Mouse (Mus musculus): ENCODE measurements around the gene Cdkal1. TPM values are rescaled to one million over a fixed set of nuclear protein-coding genes. Genes with fewer than 3 reads are reported as not detected.

The Cdkal1 gene
- polyA plus RNA-seq, 1 experiment = 6.5 TPM

- Histone ChIP-seq H3K27ac (ENCODE audit: insufficient read depth, low read length) (no peak overlapping the region), H3K4me1 (ENCODE audit: control insufficient read depth, insufficient read depth, low read length) (no peaks in the 10 kb centered on the region), H3K4me3 (ENCODE audit: insufficient read depth, low read length) (no peak overlapping the region)
- no peak for TF ChIP-seq CTCF (IDR thresholded peaks at IDR 0.05; ENCODE audit: extremely low read depth, insufficient read depth, low read length)
- TF ChIP-seq POLR2A (IDR thresholded peaks at IDR 0.05; ENCODE audit: extremely low read depth, insufficient read depth, low read length) = no peak
These were observed 77.3 kb downstream of the Cdkal1 start for GRCm38 (mm10) chr13:29778124-29778523.

DNA sequence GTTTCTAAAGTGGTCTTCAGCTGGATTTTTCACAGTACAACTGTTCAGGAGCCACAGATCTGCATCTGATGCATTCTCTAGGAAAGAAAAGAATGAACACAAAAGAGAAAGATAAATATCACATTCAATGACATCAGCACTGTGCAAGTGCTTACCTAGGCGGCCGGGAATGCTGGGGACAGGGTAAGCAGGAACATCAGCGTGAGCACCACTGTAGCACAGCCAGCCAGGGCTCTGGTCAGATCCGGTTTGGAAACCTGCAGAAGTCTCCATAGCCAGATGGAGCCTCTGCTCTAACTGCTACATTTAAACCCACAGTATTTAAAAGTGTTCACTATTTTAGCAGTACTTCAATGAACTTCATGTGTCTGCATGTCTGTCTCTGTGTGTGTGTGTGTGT is 78.2 kb downstream of the Cdkal1 start:
- Histone ChIP-seq H3K4me3 (ENCODE audit: insufficient read depth, low read length) (no peak overlapping the region), H3K4me1 (ENCODE audit: control insufficient read depth, insufficient read depth, low read length) (no peaks in the 10 kb centered on the region), H3K27ac (ENCODE audit: insufficient read depth, low read length) (no peak overlapping the region)
- TF ChIP-seq CTCF (IDR thresholded peaks at IDR 0.05; ENCODE audit: extremely low read depth, insufficient read depth, low read length) (no peak), POLR2A (IDR thresholded peaks at IDR 0.05; ENCODE audit: extremely low read depth, insufficient read depth, low read length) (no peak)

DNA sequence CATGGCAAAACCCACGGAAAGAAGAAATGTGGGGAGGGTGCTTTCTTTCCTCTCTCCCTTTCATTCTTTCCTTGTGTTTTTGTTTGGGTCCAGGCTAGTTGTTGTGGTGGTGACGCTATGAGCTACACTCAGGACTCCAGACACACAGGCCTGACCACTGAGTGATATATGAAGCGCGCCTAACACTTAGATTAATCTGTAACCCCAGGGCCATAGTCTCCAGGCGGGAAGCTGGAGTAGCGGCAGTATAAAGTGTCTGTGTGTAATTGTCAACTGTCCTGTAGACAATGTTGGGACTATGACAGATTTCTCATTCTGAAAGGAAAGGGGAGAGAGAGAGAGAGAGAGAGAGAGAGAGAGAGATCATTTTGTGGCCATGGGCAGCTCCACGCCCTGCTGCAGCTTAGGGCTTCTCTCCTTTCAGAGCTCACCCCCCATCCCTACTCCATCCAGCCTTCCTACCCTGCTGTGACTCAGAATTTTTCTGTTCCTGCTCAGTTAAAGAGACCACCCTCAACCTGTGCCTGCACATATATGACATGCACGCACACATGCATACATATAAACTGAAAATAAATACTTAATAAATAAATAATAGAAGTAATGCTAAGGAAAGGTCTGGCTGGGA is 79.8 kb downstream of the Cdkal1 start:
- H3K4me1 ChIP-seq (ENCODE audit: control insufficient read depth, insufficient read depth, low read length) = no peaks in the 10 kb centered on the region
- TF ChIP-seq CTCF (IDR thresholded peaks at IDR 0.05; ENCODE audit: extremely low read depth, insufficient read depth, low read length) (no peak), POLR2A (IDR thresholded peaks at IDR 0.05; ENCODE audit: extremely low read depth, insufficient read depth, low read length) (no peak)
- no peak overlapping the region for H3K27ac ChIP-seq (ENCODE audit: insufficient read depth, low read length)

DNA sequence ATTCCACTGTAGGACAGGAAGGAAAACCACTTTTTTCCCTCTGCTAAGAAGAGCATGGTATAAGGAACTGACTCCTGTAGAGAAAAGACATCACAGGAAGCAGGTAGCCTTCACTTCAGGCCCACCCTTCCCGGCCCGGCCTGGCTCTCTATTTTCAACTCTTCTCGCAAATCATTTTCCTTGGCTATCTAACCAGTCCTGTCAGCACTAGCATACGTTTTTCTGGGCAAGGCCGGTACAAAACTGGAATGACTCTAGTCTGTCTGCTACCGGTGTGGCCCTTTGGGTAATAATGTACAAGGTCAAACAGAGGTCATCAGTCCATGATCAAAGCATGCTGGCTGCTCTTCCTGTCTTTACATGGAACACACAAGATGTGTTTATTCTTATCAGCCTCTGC is 81.9 kb downstream of the Cdkal1 start:
- TF ChIP-seq CTCF (IDR thresholded peaks at IDR 0.05; ENCODE audit: extremely low read depth, insufficient read depth, low read length) = no peak
- TF ChIP-seq POLR2A (IDR thresholded peaks at IDR 0.05; ENCODE audit: extremely low read depth, insufficient read depth, low read length) = no peak
- no peak overlapping the region for H3K4me3 ChIP-seq (ENCODE audit: insufficient read depth, low read length)
- peaks cover 4% of the 10 kb centered on the region; the same call in 1 of the 2 replicates for H3K4me1 ChIP-seq (ENCODE audit: control insufficient read depth, insufficient read depth, low read length)
- no peak overlapping the region for H3K27ac ChIP-seq (ENCODE audit: insufficient read depth, low read length)

More for the DNA sequence above, 79.8 kb downstream of the Cdkal1 start:
- no peak overlapping the region for H3K4me3 ChIP-seq (ENCODE audit: insufficient read depth, low read length)

- Histone ChIP-seq H3K4me1 (ENCODE audit: control insufficient read depth, insufficient read depth, low read length) (peaks cover 4% of the 10 kb centered on the region; the same call in 1 of the 2 replicates), H3K4me3 (ENCODE audit: insufficient read depth, low read length) (no peak overlapping the region), H3K27ac (ENCODE audit: insufficient read depth, low read length) (no peak overlapping the region)
- TF ChIP-seq POLR2A (IDR thresholded peaks at IDR 0.05; ENCODE audit: extremely low read depth, insufficient read depth, low read length) = no peak
- TF ChIP-seq CTCF (IDR thresholded peaks at IDR 0.05; ENCODE audit: extremely low read depth, insufficient read depth, low read length) = no peak
These were observed 82.5 kb downstream of the Cdkal1 start for GRCm38 (mm10) chr13:29772970-29773369.

DNA sequence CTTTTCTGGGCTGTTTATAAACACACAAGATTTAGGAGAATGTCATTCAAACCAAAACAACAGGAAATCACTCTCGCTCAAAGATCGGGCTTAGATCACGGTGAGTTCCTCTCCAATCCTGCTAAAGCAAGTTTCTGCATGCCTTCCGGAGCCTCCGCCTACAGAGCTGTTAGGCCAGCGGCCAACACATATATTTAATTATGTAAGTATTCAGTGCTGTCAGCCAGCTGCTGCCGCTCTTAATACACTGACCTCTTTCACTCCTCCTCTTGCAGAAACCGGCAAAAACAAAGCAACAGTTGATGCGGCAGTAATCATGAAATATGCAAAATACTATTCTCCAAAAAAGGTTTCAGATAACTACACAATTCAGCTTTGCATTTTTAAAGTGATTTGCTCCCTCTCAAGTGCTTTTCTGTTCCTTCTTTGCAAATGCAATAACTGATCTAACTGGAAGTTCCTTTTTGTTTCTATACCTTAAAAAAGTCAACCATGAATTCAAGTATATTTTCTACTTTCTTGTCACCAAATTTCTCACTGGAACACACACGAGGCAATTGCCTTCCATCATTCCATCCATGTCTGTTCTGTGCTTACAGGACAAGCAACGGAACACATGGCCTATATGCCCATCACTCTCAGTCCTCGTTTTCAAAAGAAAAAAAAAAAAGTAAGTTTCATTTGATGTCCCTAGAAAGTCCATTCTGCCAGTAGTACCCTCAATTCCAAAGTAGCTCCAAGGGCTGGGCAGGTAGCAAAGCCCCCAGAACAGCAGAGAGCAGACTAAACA is 85.6 kb downstream of the Cdkal1 start:
- no peak overlapping the region for H3K4me3 ChIP-seq (ENCODE audit: insufficient read depth, low read length)
- H3K4me1 ChIP-seq (ENCODE audit: control insufficient read depth, insufficient read depth, low read length) = peaks cover 4% of the 10 kb centered on the region; the same call in 1 of the 2 replicates
- TF ChIP-seq CTCF (IDR thresholded peaks at IDR 0.05; ENCODE audit: extremely low read depth, insufficient read depth, low read length) = no peak
- TF ChIP-seq POLR2A (IDR thresholded peaks at IDR 0.05; ENCODE audit: extremely low read depth, insufficient read depth, low read length) = no peak
- H3K27ac ChIP-seq (ENCODE audit: insufficient read depth, low read length) = no peak overlapping the region

- H3K4me1 ChIP-seq (ENCODE audit: control insufficient read depth, insufficient read depth, low read length) = peaks cover 4% of the 10 kb centered on the region; the same call in 1 of the 2 replicates
- TF ChIP-seq POLR2A (IDR thresholded peaks at IDR 0.05; ENCODE audit: extremely low read depth, insufficient read depth, low read length) (no peak), CTCF (IDR thresholded peaks at IDR 0.05; ENCODE audit: extremely low read depth, insufficient read depth, low read length) (no peak)
- H3K4me3 ChIP-seq (ENCODE audit: insufficient read depth, low read length) = no peak overlapping the region
- no peak overlapping the region for H3K27ac ChIP-seq (ENCODE audit: insufficient read depth, low read length)
These were observed 87.4 kb downstream of the Cdkal1 start for GRCm38 (mm10) chr13:29768104-29768503.

DNA sequence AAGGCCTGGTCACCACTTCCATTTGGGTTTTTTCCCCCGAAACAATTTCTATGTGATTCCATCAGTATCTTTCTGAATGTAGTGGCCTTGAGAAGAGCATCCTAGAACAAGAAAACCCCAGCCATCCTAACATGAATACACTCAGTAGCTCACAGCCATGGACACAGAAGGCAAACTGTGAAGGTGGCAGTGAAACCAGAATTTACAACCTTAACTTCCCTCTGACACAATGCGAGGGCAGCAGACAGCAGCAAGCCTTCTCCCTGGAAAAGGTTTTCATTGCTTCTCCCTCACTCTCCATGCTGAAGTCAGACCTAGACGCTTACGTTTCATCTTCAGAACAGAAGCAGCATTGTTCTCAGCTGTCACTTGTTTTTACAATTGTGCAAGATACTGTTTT is 87.9 kb downstream of the Cdkal1 start:
- Histone ChIP-seq H3K4me1 (ENCODE audit: control insufficient read depth, insufficient read depth, low read length) (peaks cover 4% of the 10 kb centered on the region; the same call in 1 of the 2 replicates), H3K4me3 (ENCODE audit: insufficient read depth, low read length) (no peak overlapping the region), H3K27ac (ENCODE audit: insufficient read depth, low read length) (no peak overlapping the region)
- TF ChIP-seq POLR2A (IDR thresholded peaks at IDR 0.05; ENCODE audit: extremely low read depth, insufficient read depth, low read length) = no peak
- no peak for TF ChIP-seq CTCF (IDR thresholded peaks at IDR 0.05; ENCODE audit: extremely low read depth, insufficient read depth, low read length)

GRCm38 (mm10) chr13:29766377-29766776 is 89.1 kb downstream of the Cdkal1 start:
- Histone ChIP-seq H3K27ac (ENCODE audit: insufficient read depth, low read length) (no peak overlapping the region), H3K4me3 (ENCODE audit: insufficient read depth, low read length) (no peak overlapping the region), H3K4me1 (ENCODE audit: control insufficient read depth, insufficient read depth, low read length) (peaks cover 4% of the 10 kb centered on the region; the same call in 1 of the 2 replicates)
- no peak for TF ChIP-seq POLR2A (IDR thresholded peaks at IDR 0.05; ENCODE audit: extremely low read depth, insufficient read depth, low read length)

DNA sequence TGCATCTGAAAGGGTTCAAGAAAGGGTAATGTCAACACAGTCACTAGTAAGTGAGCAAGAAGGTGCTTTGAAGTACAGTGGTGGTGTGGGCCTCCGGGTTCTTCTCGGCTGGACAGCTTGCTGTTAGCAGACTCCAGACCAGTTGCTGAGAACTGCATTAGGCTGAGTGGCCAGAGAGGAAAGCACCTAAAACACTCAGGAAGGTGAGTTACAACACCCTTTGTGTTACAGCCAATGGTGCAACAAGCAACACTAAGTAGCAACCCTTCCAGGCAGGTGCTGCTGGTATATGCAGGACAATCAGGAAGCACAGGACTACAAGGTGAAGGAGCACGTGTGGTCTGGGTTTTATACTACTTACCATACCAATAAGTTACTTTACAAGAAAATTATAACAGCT is 90.2 kb downstream of the Cdkal1 start:
- Histone ChIP-seq H3K27ac (ENCODE audit: insufficient read depth, low read length) (no peak overlapping the region), H3K4me1 (ENCODE audit: control insufficient read depth, insufficient read depth, low read length) (peaks cover 3% of the 10 kb centered on the region; the same call in 1 of the 2 replicates), H3K4me3 (ENCODE audit: insufficient read depth, low read length) (no peak overlapping the region)
- no peak for TF ChIP-seq POLR2A (IDR thresholded peaks at IDR 0.05; ENCODE audit: extremely low read depth, insufficient read depth, low read length)
- no peak for TF ChIP-seq CTCF (IDR thresholded peaks at IDR 0.05; ENCODE audit: extremely low read depth, insufficient read depth, low read length)
